Mouse (Mus musculus) layer of hippocampus, adult 9-10 months (tissue): ENCODE data around the gene Fthl17a.

Source experiments
- DNase-seq: peaks from one replicate; pipeline ENCODE4 v3.0.0; 2022; ENCODE audit warnings: low spot score

Fthl17a gene

GRCm38 (mm10) chrX:85249379-85249778 lies at the start of gene Fthl17a:
Fthl17a (plus strand) TSS chrX:85249679.
- no peak for DNase-seq

GRCm38 (mm10) chrX:85207001-85207400 lies 42.5 kb upstream of the Fthl17a start:
- DNase-seq = no peak

- DNase-seq = no peak
These were observed 22.6 kb upstream of the Fthl17a start for GRCm38 (mm10) chrX:85226883-85227282.

GRCm38 (mm10) chrX:85271821-85272220 lies 22.3 kb downstream of the Fthl17a start:
- no peak for DNase-seq

- no peak for DNase-seq
These were observed 22.8 kb downstream of the Fthl17a start for GRCm38 (mm10) chrX:85272296-85272695.

- DNase-seq = no peak
These were observed 40.4 kb downstream of the Fthl17a start for GRCm38 (mm10) chrX:85289846-85290245.

- no peak for DNase-seq
These were observed 43.3 kb downstream of the Fthl17a start for GRCm38 (mm10) chrX:85292781-85293180.

GRCm38 (mm10) chrX:85294001-85294400 lies 44.5 kb downstream of the Fthl17a start:
- no peak for DNase-seq

GRCm38 (mm10) chrX:85304674-85305073 lies 55.2 kb downstream of the Fthl17a start:
- no peak for DNase-seq

- DNase-seq = no peak
These were observed 69.1 kb downstream of the Fthl17a start for GRCm38 (mm10) chrX:85318576-85318975.

GRCm38 (mm10) chrX:85319193-85319592 lies 69.7 kb downstream of the Fthl17a start:
- DNase-seq = peak; percentile 1
